Mouse (Mus musculus) lung, embryonic 15.5 days (tissue): ENCODE results near the gene Dennd1b. TPM values are rescaled to one million over a fixed set of nuclear protein-coding genes. Genes with fewer than 3 reads are reported as not detected.

ENCODE experiments used
- ATAC-seq: fragments of 200-750 bp; cut with Nextera tagmentation; 2 replicates; pipeline ENCODE4 v1.8.0; 2017; ENCODE audit warnings: moderate number of reproducible peaks, borderline replicate concordance; ENCODE audit not compliant: low FRiP score, low TSS enrichment; ENCODE audit errors: extremely low read depth
- H3K27ac ChIP-seq: fragments of 300-500 bp; sonication (generic); 2 replicates; pipeline ENCODE4 v1.5.1; 2015; ENCODE audit warnings: moderate library complexity, mild to moderate bottlenecking, inconsistent platforms
- H3K27me3 ChIP-seq: fragments of 300-500 bp; sonication (generic); 2 replicates; pipeline ENCODE4 v1.6.1; 2015; ENCODE audit warnings: inconsistent platforms
- H3K36me3 ChIP-seq: fragments of 300-500 bp; sonication (generic); 2 replicates; pipeline ENCODE4 v1.6.1; 2015; ENCODE audit warnings: inconsistent platforms
- H3K4me1 ChIP-seq: fragments of 300-500 bp; sonication (generic); 2 replicates; pipeline ENCODE4 v1.6.1; 2015; ENCODE audit warnings: inconsistent platforms
- H3K4me2 ChIP-seq: fragments of 300-500 bp; sonication (generic); 2 replicates; pipeline ENCODE4 v1.6.1; 2015; ENCODE audit warnings: inconsistent platforms, mild to moderate bottlenecking, moderate library complexity
- H3K4me3 ChIP-seq: fragments of 300-500 bp; sonication (generic); 2 replicates; pipeline ENCODE4 v1.5.1; 2015; ENCODE audit warnings: mild to moderate bottlenecking, inconsistent platforms
- H3K9ac ChIP-seq: fragments of 300-500 bp; sonication (generic); 2 replicates; pipeline ENCODE4 v1.6.1; 2015; ENCODE audit warnings: inconsistent platforms
- H3K9me3 ChIP-seq: fragments of 300-500 bp; sonication (generic); 2 replicates; pipeline ENCODE4 v1.6.1; 2016; ENCODE audit warnings: inconsistent platforms
- WGBS: fragments of 180-500 bp; shearing (Covaris S2); methylation state at CpG from one replicate; pipeline ENCODE4 v1.1.7; 2015; 5-methylcytosine and 5-hydroxymethylcytosine counted together
- polyA plus RNA-seq: library from polyadenylated mRNA; unstranded; fragments of >200 nt; fragmentation: Nextera tagmentation; extraction: Ambion mirVana; gene quantifications from 2 replicates; pipeline ENCODE4 v1.2.1, GENCODE M21; 2015

Gene Dennd1b
- polyA plus RNA-seq, 1 experiment from 2014 or later, result 12.3 TPM

GRCm38 (mm10) chr1:138963868-138964458 lies 728 bp downstream of the Dennd1b start:
- Histone ChIP-seq H3K9me3 (no peaks in the 10 kb centered on the region), H3K9ac (peak overlapping the region; percentile 82), H3K4me2 (peak overlapping the region; percentile 72), H3K4me3 (peak overlapping the region; percentile 79), H3K36me3 (no peaks in the 10 kb centered on the region; the same call in 1 of the 2 replicates), H3K27me3 (no peaks in the 10 kb centered on the region), H3K27ac (peak overlapping the region; percentile 93), H3K4me1 (peaks cover 8% of the 10 kb centered on the region; the same call in 1 of the 2 replicates)
- under 1% methylated on average over 23 of the region's 50 CpGs for WGBS
- peak; percentile 85; the same call in 1 of the 2 replicates for ATAC-seq

DNA sequence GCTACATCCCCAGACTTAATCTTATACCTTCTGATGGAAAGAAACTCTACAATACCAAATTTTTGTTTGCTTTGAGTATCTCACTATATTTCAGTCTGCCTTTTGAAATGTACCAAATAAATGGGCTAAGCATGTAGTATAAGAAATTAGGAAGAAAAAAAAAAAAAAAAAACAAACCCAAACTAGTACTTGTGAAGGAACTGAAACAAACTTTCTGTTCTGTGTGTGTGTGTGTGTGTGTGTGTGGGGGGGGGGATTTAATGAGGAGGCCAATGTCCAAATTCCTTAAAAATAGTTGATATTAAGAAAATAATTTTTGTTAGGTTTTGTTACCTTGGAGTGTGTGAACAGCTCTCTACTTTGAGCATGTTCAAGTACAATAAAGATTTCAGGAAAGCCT lies 1.8 kb downstream of the Dennd1b start:
- Histone ChIP-seq H3K4me2 (no peak overlapping the region), H3K4me3 (no peak overlapping the region), H3K4me1 (peaks cover 10% of the 10 kb centered on the region; the same call in 1 of the 2 replicates), H3K9me3 (no peaks in the 10 kb centered on the region), H3K9ac (no peak overlapping the region), H3K27me3 (no peaks in the 10 kb centered on the region), H3K27ac (no peak overlapping the region), H3K36me3 (no peaks in the 10 kb centered on the region; the same call in 1 of the 2 replicates)
- no peak for ATAC-seq

DNA sequence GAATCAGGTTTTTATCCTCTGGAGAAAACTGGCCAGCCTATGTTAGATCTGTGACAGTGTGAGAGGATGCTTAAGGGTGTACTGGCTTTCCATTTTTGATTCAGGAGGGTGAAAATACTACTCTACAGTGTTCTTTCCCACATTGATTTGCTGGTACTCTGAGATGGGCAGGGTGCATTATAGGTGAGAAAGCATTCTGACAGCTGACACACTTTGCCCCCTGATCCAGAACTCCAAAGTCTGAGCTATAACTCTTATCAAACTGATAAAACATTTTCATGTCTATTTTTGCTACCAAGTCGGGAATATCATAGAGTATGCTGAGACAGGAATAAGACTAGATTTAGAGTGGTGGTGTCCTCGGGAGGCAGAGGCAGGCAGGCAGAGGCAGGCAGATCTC lies 2.3 kb downstream of the Dennd1b start:
- Histone ChIP-seq H3K9me3 (no peaks in the 10 kb centered on the region), H3K9ac (no peak overlapping the region), H3K4me2 (no peak overlapping the region), H3K27ac (no peak overlapping the region), H3K4me1 (peaks cover 12% of the 10 kb centered on the region; the same call in 1 of the 2 replicates), H3K4me3 (no peak overlapping the region), H3K27me3 (no peaks in the 10 kb centered on the region), H3K36me3 (no peaks in the 10 kb centered on the region; the same call in 1 of the 2 replicates)
- ATAC-seq, result no peak
- 87% methylated on average over 2 of the region's 2 CpGs for WGBS

DNA sequence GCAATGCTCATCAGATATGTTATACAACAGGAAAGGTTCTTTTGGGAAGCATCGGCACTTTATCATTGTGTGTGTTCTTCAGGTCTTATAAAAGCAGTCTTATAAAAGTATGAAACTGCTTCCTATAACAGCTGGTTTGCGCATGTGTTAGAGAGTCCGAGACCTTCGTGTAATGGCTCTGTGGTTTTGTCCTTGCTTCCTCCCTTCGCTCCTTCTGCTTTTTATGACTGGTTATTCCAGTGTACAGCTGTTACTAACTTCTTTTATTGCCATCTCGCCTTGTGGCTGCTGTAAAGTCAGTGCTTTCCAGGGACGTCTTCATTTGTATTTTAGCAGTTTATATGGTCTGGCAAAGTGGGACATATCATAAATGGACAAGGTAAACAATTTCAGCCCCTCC lies 4.2 kb downstream of the Dennd1b start:
- no peak for ATAC-seq
- no peak overlapping the region for H3K9ac ChIP-seq
- no peak overlapping the region for H3K4me3 ChIP-seq
- 84% methylated on average over 7 of the region's 7 CpGs for WGBS
- no peaks in the 10 kb centered on the region for H3K9me3 ChIP-seq
- no peaks in the 10 kb centered on the region; the same call in 1 of the 2 replicates for H3K36me3 ChIP-seq
- no peaks in the 10 kb centered on the region for H3K27me3 ChIP-seq
- no peak overlapping the region for H3K27ac ChIP-seq
- no peak overlapping the region for H3K4me2 ChIP-seq
- H3K4me1 ChIP-seq, result peaks cover 12% of the 10 kb centered on the region; the same call in 1 of the 2 replicates

DNA sequence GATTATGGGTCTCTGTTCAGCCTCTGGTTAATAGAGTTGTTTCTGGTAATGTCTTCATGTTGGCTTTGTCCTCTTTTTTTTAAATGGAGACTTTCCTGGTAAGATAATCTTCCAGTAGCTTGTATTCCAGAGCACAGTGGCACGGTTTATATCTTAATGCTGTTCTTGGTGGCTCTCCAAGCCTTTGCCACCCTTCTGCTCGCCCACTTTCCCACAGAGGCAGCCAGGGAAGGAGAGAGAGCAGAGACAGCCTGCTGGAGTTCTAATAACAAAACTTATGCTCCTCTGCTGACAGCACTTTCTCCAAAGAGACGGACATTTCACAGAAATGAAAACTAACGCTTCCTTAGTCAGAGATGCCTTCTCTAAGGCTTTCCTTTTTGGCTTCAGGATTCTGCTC lies 6.8 kb downstream of the Dennd1b start:
- Histone ChIP-seq H3K27me3 (no peaks in the 10 kb centered on the region), H3K27ac (no peak overlapping the region), H3K9me3 (no peaks in the 10 kb centered on the region), H3K9ac (no peak overlapping the region), H3K4me2 (no peak overlapping the region), H3K4me3 (no peak overlapping the region), H3K4me1 (0 out of 2 replicates have a peak, but pooled peaks cover 7% of the 10 kb centered on the region), H3K36me3 (no peaks in the 10 kb centered on the region; the same call in 1 of the 2 replicates)
- WGBS, result 67% methylated on average over 4 of the region's 4 CpGs
- no peak for ATAC-seq

- H3K27ac ChIP-seq, result no peak overlapping the region
- H3K4me1 ChIP-seq, result 0 out of 2 replicates have a peak, but pooled peaks cover 7% of the 10 kb centered on the region
- H3K4me3 ChIP-seq, result no peak overlapping the region
- WGBS, result 73% methylated on average over 6 of the region's 6 CpGs
- no peak for ATAC-seq
- no peaks in the 10 kb centered on the region for H3K9me3 ChIP-seq
- H3K9ac ChIP-seq, result no peak overlapping the region
- H3K36me3 ChIP-seq, result no peaks in the 10 kb centered on the region
- H3K27me3 ChIP-seq, result no peaks in the 10 kb centered on the region
- H3K4me2 ChIP-seq, result no peak overlapping the region
Observed at GRCm38 (mm10) chr1:138973541-138974224, 10.4 kb downstream of the Dennd1b start.

- 68% methylated on average over 8 of the region's 8 CpGs for WGBS
- no peak for ATAC-seq
- no peaks in the 10 kb centered on the region for H3K9me3 ChIP-seq
- 0 out of 2 replicates have a peak, but pooled peaks cover 7% of the 10 kb centered on the region for H3K4me1 ChIP-seq
- H3K9ac ChIP-seq, result no peak overlapping the region
- no peaks in the 10 kb centered on the region for H3K36me3 ChIP-seq
- no peak overlapping the region for H3K27ac ChIP-seq
- H3K4me3 ChIP-seq, result no peak overlapping the region
- H3K4me2 ChIP-seq, result no peak overlapping the region
- no peaks in the 10 kb centered on the region for H3K27me3 ChIP-seq
Observed at GRCm38 (mm10) chr1:138974836-138975235, 11.6 kb downstream of the Dennd1b start.

GRCm38 (mm10) chr1:138975945-138976344 lies 12.7 kb downstream of the Dennd1b start:
- no peaks in the 10 kb centered on the region for H3K36me3 ChIP-seq
- H3K27ac ChIP-seq, result no peak overlapping the region
- H3K4me2 ChIP-seq, result no peak overlapping the region
- H3K9ac ChIP-seq, result no peak overlapping the region
- H3K4me1 ChIP-seq, result 0 out of 2 replicates have a peak, but pooled peaks cover 6% of the 10 kb centered on the region
- no peak for ATAC-seq
- H3K4me3 ChIP-seq, result no peak overlapping the region
- 50% methylated on average over 1 of the region's 1 CpGs for WGBS
- no peaks in the 10 kb centered on the region for H3K27me3 ChIP-seq
- no peaks in the 10 kb centered on the region for H3K9me3 ChIP-seq

DNA sequence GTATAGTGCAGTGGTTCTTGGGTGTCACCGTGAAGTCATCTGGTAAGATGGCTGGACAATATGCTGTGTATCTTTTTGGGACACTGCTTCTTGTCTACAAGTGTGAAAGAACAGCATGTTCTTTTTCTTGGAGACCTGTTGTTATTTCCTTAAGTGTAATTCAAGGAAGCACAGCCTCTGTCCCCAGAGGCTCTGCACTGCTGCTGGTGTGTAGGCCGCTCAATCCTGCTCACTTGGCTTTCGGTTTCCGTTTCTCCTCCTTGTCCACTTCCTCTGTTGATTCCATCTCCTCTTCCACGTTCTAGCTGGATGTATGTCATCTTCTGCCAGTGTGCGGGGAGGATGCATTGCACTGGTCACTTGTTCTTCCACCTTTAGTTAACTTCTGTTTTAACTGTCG lies 19.0 kb downstream of the Dennd1b start:
- Histone ChIP-seq H3K4me3 (no peak overlapping the region), H3K9ac (no peak overlapping the region), H3K27ac (0 out of 2 replicates have a peak overlapping the region, but pooled peaks have one; percentile 33), H3K4me1 (peaks cover 21% of the 10 kb centered on the region), H3K9me3 (no peaks in the 10 kb centered on the region), H3K36me3 (no peaks in the 10 kb centered on the region), H3K4me2 (no peak overlapping the region), H3K27me3 (no peaks in the 10 kb centered on the region)
- WGBS, result 63% methylated on average over 7 of the region's 7 CpGs
- no peak for ATAC-seq

- Histone ChIP-seq H3K4me2 (no peak overlapping the region), H3K9me3 (no peaks in the 10 kb centered on the region), H3K4me1 (peaks cover 21% of the 10 kb centered on the region), H3K27me3 (no peaks in the 10 kb centered on the region), H3K4me3 (no peak overlapping the region), H3K27ac (no peak overlapping the region), H3K9ac (no peak overlapping the region), H3K36me3 (no peaks in the 10 kb centered on the region)
- 54% methylated on average over 5 of the region's 5 CpGs for WGBS
- ATAC-seq, result no peak
Observed at GRCm38 (mm10) chr1:138982611-138983010, 19.4 kb downstream of the Dennd1b start.

DNA sequence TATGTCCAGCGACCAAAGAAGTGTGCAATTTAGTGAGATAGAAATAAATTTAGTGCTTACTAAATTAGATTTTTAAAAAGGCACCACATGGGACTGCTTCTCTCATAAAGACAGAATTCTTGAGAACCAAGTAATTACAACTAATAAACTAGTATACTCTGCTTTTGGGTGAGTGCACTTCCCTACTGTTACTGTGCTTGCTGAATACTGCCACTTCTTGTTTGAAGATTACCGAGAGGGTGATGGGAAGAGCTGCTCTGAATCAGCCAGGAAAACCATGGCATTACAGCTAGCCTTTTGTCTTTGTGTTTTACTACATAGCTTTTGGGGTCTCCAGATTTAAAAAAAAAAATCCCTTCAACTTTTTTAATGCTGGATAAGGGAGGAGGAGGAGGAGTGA lies 19.8 kb downstream of the Dennd1b start:
- peaks cover 21% of the 10 kb centered on the region for H3K4me1 ChIP-seq
- 39% methylated on average over 2 of the region's 2 CpGs for WGBS
- H3K27ac ChIP-seq, result no peak overlapping the region
- H3K4me3 ChIP-seq, result no peak overlapping the region
- H3K9ac ChIP-seq, result no peak overlapping the region
- H3K9me3 ChIP-seq, result no peaks in the 10 kb centered on the region
- no peak for ATAC-seq
- H3K36me3 ChIP-seq, result no peaks in the 10 kb centered on the region
- no peak overlapping the region for H3K4me2 ChIP-seq
- H3K27me3 ChIP-seq, result no peaks in the 10 kb centered on the region

DNA sequence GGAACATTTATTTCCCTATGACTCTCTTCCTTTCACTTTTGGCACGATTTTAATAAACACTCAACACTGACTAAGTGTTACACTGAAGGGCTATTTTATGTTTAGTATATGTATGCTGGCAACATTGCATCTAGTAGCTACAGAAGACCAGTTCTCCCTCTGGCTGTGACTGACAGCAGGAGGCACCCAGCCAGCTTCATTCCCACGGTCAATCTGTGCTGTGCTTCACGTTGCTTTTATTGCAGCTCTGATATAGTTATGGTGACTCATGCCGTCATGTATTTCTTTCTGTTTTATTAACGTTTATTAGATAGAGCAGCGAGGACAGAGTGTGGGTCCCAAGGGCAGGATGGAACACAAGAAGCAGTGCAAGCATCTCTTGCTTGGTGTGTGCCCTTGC lies 20.2 kb downstream of the Dennd1b start:
- no peaks in the 10 kb centered on the region for H3K36me3 ChIP-seq
- H3K4me1 ChIP-seq, result peaks cover 21% of the 10 kb centered on the region
- no peak overlapping the region; the same call in 1 of the 2 replicates for H3K4me2 ChIP-seq
- 0 out of 2 replicates have a peak, but pooled peaks have one; percentile 31 for ATAC-seq
- WGBS, result 59% methylated on average over 6 of the region's 6 CpGs
- H3K27ac ChIP-seq, result no peak overlapping the region
- H3K4me3 ChIP-seq, result no peak overlapping the region
- H3K9me3 ChIP-seq, result no peaks in the 10 kb centered on the region
- no peaks in the 10 kb centered on the region for H3K27me3 ChIP-seq
- no peak overlapping the region for H3K9ac ChIP-seq
